Mouse (Mus musculus): Measurements from ENCODE around the gene Trappc13. TPM values are rescaled to one million over a fixed set of nuclear protein-coding genes. Genes with fewer than 3 reads are reported as not detected.
A peak's percentile ranks its signal among the peaks of the same experiment; 100 is the strongest.

Trappc13 gene
- polyA plus RNA-seq, 1 experiment from 2014 or later = 57.3 TPM

- no peak overlapping the region for H3K27ac ChIP-seq
- no peak for ATAC-seq (ENCODE audit: insufficient read depth, low FRiP score, low read depth)
- no peak overlapping the region for H3K9ac ChIP-seq
- H3K4me1 ChIP-seq = no peaks in the 10 kb centered on the region
- H3K27me3 ChIP-seq (replicated peaks) = no peaks in the 10 kb centered on the region
- H3K4me3 ChIP-seq (replicated peaks) = no peak overlapping the region
- H3K36me3 ChIP-seq = no peaks in the 10 kb centered on the region
- H3K4me2 ChIP-seq = no peak overlapping the region
- WGBS = 72% methylated on average over 12 of the region's 12 CpGs
- H3K9me3 ChIP-seq = no peaks in the 10 kb centered on the region
Measured at GRCm38 (mm10) chr13:104112266-104112900, 65.9 kb downstream of the Trappc13 start.

DNA sequence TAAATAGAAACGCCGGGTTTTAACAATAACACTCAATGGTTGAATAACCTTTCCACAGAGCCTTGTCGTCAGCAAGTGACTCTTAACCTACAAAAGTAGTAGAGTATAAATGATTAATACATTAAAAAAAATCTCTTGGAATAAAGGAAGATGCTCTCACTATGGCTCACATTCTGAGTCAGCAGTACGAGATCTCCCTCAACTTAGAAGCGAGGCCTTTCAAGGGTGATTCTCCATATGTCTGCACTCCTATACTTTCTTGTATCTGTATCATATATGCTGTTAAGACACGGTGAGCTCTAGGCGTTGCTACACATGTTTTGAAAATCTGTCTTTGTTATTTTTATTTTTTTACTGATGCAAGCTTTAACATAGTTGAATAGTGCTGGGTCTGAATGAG, 67.7 kb downstream of the Trappc13 start:
- H3K27ac ChIP-seq = no peak overlapping the region
- no peaks in the 10 kb centered on the region for H3K27me3 ChIP-seq (replicated peaks)
- ATAC-seq (ENCODE audit: insufficient read depth, low FRiP score, low read depth) = no peak
- H3K4me3 ChIP-seq (replicated peaks) = peak overlapping the region; percentile 86
- H3K4me1 ChIP-seq = no peaks in the 10 kb centered on the region
- H3K9ac ChIP-seq = no peak overlapping the region
- H3K4me2 ChIP-seq = peak overlapping the region; percentile 97
- no peaks in the 10 kb centered on the region for H3K9me3 ChIP-seq
- no peaks in the 10 kb centered on the region for H3K36me3 ChIP-seq
- 39% methylated on average over 7 of the region's 7 CpGs for WGBS

DNA sequence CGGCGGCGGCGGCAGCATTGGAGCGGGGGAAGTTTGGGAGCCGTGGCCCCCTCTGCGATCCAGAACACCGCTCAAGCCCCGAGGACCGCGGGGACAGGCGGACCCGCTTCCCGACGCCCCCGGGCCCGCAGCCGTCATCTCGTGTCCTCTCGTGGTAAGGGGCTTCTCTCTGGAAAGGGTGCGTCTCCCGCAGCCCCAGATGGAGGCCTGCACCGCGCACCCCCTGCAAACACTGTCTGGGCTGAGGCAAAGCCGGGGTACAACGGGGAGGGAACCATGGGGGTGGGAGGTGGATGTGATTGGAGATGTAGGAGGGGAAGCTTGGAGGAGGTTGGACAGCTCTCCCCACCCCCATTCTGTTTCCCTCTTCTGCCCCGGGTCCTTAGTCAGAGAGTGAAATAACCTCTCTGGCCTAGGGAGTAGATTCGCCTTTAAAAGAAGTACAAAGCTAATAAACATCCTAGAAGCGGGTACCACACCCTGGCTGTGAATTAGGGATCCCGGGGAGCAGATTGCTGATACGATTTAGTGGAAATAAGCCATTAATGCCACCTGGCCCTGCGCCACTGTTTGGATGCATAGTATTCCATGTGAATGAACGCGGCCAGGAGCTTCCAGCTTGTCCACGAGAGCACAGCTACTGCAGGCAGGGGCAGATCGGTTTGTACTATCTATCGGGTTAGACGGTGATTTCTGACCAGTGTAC, 68.3 kb downstream of the Trappc13 start:
- 1% methylated on average over 38 of the region's 38 CpGs for WGBS
- Histone ChIP-seq H3K27ac (peak overlapping the region; percentile 57; the same call in 1 of the 2 replicates), H3K9ac (peak overlapping the region; percentile 48; the same call in 1 of the 2 replicates), H3K9me3 (no peaks in the 10 kb centered on the region), H3K36me3 (no peaks in the 10 kb centered on the region), H3K27me3 (replicated peaks) (no peaks in the 10 kb centered on the region), H3K4me3 (replicated peaks) (peak overlapping the region; percentile 86), H3K4me1 (no peaks in the 10 kb centered on the region), H3K4me2 (peak overlapping the region; percentile 97)
- peak; percentile 45 for ATAC-seq (ENCODE audit: insufficient read depth, low FRiP score, low read depth)

- Histone ChIP-seq H3K9ac (peak within 1 kb of the TSS; percentile 62), H3K4me3 (replicated peaks) (peak within 1 kb of the TSS; percentile 86), H3K4me1 (no peaks in the 10 kb centered on the region), H3K36me3 (no peaks in the 10 kb centered on the region), H3K27ac (peak within 1 kb of the TSS; percentile 80), H3K27me3 (replicated peaks) (no peaks in the 10 kb centered on the region), H3K9me3 (no peaks in the 10 kb centered on the region), H3K4me2 (peak within 1 kb of the TSS; percentile 97)
- WGBS = under 1% methylated on average over 41 of the region's 44 CpGs
- peak; percentile 99 for ATAC-seq (ENCODE audit: insufficient read depth, low FRiP score, low read depth)
Measured at GRCm38 (mm10) chr13:104109288-104109815, 68.9 kb downstream of the Trappc13 start, which contains the start of the genes Nln and Sgtb. Gene Nln, minus strand, starts transcription at chr13:104109614. Gene Sgtb, plus strand, starts transcription at chr13:104109741.

DNA sequence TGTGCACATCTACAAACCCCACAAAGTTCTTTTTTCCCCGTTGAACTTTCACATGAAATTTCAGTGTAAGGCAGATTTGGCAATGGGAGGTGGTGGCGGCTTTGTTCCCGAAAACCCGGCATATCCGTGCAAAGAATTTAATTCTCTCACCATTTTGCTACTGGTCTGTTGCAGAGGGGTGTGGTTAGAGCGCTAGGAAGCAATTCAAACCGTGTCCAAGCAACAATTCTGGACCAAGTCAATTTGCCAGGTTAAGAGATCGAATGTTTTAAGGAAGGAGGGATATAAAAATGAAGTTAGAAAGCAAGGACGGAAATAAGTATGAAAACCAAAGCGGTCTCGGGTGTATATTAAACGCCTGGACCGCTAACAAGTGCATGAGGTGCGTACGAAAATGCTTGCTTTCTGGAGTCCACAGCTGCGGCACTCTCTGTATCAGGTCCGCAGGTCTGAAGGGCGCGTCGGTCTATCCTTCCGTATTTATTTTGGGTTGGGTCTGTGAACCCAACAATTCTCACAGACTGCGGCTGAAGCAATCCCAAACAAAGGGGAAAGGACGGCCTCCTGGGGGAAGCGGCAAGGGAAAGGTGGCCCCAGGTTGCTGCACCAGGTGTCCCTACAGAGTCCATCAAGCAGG, 69.5 kb downstream of the Trappc13 start:
- WGBS = 1% methylated on average over 24 of the region's 24 CpGs
- Histone ChIP-seq H3K27ac (peak overlapping the region; percentile 80), H3K4me3 (replicated peaks) (peak overlapping the region; percentile 86), H3K9ac (peak overlapping the region; percentile 62), H3K9me3 (peaks cover 3% of the 10 kb centered on the region; the same call in 1 of the 2 replicates), H3K4me1 (no peaks in the 10 kb centered on the region), H3K27me3 (replicated peaks) (no peaks in the 10 kb centered on the region), H3K36me3 (no peaks in the 10 kb centered on the region), H3K4me2 (peak overlapping the region; percentile 97)
- ATAC-seq (ENCODE audit: insufficient read depth, low FRiP score, low read depth) = peak; percentile 5; the same call in 1 of the 2 replicates

- no peak overlapping the region for H3K4me2 ChIP-seq
- H3K4me1 ChIP-seq = no peaks in the 10 kb centered on the region
- no peaks in the 10 kb centered on the region for H3K27me3 ChIP-seq (replicated peaks)
- ATAC-seq (ENCODE audit: insufficient read depth, low FRiP score, low read depth) = no peak
- peaks cover 5% of the 10 kb centered on the region; the same call in 1 of the 2 replicates for H3K9me3 ChIP-seq
- H3K4me3 ChIP-seq (replicated peaks) = no peak overlapping the region
- WGBS = 79% methylated on average over 5 of the region's 5 CpGs
- no peak overlapping the region for H3K27ac ChIP-seq
- no peak overlapping the region for H3K9ac ChIP-seq
- H3K36me3 ChIP-seq = peaks cover 3% of the 10 kb centered on the region; the same call in 1 of the 2 replicates
Measured at GRCm38 (mm10) chr13:104101606-104102235, 76.5 kb downstream of the Trappc13 start.

DNA sequence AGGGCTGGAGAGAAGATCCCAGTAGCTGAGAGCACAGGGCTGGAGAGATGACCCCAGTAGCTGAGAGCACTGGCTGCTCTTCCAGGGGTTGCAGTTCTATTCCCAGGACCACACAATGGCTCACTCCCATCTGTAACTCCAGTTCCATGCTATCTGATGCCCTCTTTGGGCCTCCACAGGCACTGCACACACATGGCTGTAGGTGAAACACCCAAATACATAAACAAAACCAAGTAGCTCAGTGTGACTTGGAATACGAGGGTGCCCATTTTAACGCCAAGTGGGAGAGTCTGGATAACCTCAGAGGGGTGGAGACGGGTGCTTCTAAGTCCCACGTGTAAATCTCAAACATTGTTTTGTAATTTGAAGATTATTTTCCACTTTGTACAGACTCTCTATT, 77.9 kb downstream of the Trappc13 start:
- peaks cover 5% of the 10 kb centered on the region; the same call in 1 of the 2 replicates for H3K9me3 ChIP-seq
- no peak overlapping the region for H3K27ac ChIP-seq
- no peak for ATAC-seq (ENCODE audit: insufficient read depth, low FRiP score, low read depth)
- no peaks in the 10 kb centered on the region for H3K4me1 ChIP-seq
- no peaks in the 10 kb centered on the region for H3K27me3 ChIP-seq (replicated peaks)
- H3K9ac ChIP-seq = no peak overlapping the region
- H3K4me2 ChIP-seq = no peak overlapping the region
- peaks cover 3% of the 10 kb centered on the region; the same call in 1 of the 2 replicates for H3K36me3 ChIP-seq
- WGBS = 78% methylated on average over 4 of the region's 4 CpGs
- H3K4me3 ChIP-seq (replicated peaks) = no peak overlapping the region

GRCm38 (mm10) chr13:104097190-104097589, 81.1 kb downstream of the Trappc13 start:
- Histone ChIP-seq H3K36me3 (peaks cover 3% of the 10 kb centered on the region; the same call in 1 of the 2 replicates), H3K4me2 (no peak overlapping the region), H3K27ac (no peak overlapping the region), H3K4me1 (no peaks in the 10 kb centered on the region), H3K27me3 (replicated peaks) (no peaks in the 10 kb centered on the region), H3K9me3 (no peaks in the 10 kb centered on the region), H3K4me3 (replicated peaks) (no peak overlapping the region), H3K9ac (no peak overlapping the region)
- ATAC-seq (ENCODE audit: insufficient read depth, low FRiP score, low read depth) = no peak
- 85% methylated on average over 7 of the region's 7 CpGs for WGBS

GRCm38 (mm10) chr13:104095955-104096354, 82.3 kb downstream of the Trappc13 start:
- no peaks in the 10 kb centered on the region for H3K27me3 ChIP-seq (replicated peaks)
- H3K4me3 ChIP-seq (replicated peaks) = no peak overlapping the region
- WGBS = 55% methylated on average over 7 of the region's 7 CpGs
- ATAC-seq (ENCODE audit: insufficient read depth, low FRiP score, low read depth) = no peak
- H3K9me3 ChIP-seq = no peaks in the 10 kb centered on the region
- H3K36me3 ChIP-seq = peaks cover 3% of the 10 kb centered on the region; the same call in 1 of the 2 replicates
- no peaks in the 10 kb centered on the region for H3K4me1 ChIP-seq
- no peak overlapping the region for H3K4me2 ChIP-seq
- no peak overlapping the region for H3K27ac ChIP-seq
- no peak overlapping the region for H3K9ac ChIP-seq

DNA sequence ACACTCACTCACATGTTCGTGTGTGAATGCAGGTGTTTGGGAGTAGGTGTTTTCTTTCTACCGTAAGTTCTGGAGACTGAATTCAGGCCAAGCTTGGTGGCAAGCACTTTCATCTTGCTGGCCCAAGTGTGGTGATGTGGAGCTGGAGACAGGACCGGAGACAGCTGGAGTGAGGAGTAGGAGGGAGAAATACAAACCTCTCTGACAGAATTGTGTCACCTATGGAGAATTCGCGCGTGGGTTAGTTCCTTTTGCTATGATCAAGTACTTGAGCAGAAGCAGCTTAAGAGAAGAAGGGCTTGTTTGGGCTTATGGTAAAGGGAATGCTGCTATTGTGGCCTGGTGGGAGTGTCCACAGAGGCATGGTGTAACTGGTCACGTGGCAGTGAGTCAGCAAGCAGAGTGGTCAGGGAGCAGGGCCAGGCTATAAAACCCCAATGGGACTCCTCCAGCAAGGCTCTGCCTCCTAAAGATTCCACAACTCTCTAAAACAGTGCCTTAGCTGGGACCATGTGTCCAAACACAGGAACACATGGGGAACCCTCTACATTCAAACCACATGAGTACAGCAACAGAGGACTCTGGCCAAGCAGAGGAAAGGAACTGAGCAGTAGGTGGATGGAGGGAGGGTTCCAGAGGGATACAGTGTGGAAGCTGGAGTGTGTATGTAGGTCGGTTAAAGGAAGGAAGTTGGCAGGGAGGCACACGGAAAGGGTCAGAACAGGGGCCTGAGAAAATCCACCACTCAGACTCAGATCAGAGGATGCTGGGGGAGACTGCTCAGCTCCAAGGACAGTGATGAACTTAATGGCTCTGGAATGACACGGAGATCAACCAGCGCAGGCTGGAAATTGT, 83.5 kb downstream of the Trappc13 start:
- 74% methylated on average over 11 of the region's 11 CpGs for WGBS

More for the DNA sequence above, 83.5 kb downstream of the Trappc13 start:
- Histone ChIP-seq H3K36me3 (no peaks in the 10 kb centered on the region), H3K4me2 (no peak overlapping the region), H3K4me3 (replicated peaks) (no peak overlapping the region), H3K27ac (no peak overlapping the region), H3K27me3 (replicated peaks) (no peaks in the 10 kb centered on the region), H3K9me3 (no peaks in the 10 kb centered on the region), H3K9ac (no peak overlapping the region), H3K4me1 (no peaks in the 10 kb centered on the region)
- ATAC-seq (ENCODE audit: insufficient read depth, low FRiP score, low read depth) = no peak
